Mouse (Mus musculus) adipocyte (in vitro differentiated cells): ENCODE data around the gene Rnf20.
A peak's percentile ranks its signal among the peaks of the same experiment; 100 is the strongest.

ENCODE experiments used
- DNase-seq: peaks from one replicate; pipeline ENCODE4 v3.0.0-alpha.2; 2016; ENCODE audit warnings: low spot score

Rnf20 gene

GRCm38 (mm10) chr4:49661664-49662063, 29.9 kb downstream of the Rnf20 start:
- no peak for DNase-seq

GRCm38 (mm10) chr4:49662231-49662630, 30.4 kb downstream of the Rnf20 start:
- no peak for DNase-seq

GRCm38 (mm10) chr4:49664850-49665249, 33.0 kb downstream of the Rnf20 start:
- DNase-seq, result no peak

DNA sequence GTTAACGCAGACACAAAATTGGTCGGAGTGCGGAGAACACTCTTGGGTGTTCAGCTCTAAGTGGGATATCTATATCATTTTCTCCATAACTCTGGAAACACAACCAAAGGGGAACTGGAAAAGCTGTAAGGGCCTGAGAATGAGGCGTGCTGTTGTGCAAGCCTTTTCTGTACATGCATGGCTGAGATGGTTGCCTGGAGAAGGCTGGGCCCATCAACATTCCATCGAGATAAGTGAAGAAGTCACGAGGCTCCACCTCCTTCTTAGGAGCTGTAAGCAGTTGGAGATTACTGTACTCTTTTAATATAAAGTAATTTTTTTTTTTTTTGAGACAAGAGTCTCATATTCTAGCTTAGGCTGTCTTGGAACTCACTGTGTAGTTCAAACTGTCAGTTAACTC, 44.3 kb downstream of the Rnf20 start:
- no peak for DNase-seq

GRCm38 (mm10) chr4:49676790-49677189, 45.0 kb downstream of the Rnf20 start:
- DNase-seq, result no peak

DNA sequence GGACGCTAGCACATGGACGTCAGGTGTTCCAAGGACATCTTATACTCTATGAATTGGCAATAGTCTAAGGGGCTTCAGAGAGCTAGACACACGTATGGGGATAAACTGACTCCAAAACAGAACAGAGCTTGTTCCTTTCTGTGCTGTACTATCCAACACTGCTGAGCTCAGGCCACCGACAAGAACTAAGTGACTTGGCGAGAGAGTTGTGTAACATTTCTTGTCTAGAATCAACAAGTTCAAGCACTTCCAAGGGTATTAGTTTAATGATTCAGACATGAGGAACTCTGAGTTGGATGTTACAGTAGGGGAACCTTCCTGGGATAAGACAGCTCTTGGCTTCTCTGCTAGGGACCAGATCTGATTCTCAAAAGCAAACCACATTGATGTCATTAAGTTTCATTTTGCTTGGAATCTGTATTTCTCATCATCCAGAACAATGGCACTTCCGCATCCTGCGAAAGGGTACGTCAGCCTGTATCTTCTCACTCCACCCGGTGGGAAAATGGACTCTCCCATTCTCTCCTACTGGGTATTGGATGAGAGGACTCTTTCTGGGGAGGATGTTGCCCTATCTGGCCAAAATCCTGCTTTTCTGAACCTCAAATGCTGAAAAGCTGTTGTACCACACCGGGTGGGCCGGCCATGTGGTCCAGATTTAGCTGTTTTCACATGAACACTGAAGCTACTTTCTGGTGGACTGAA, 48.5 kb downstream of the Rnf20 start:
- no peak for DNase-seq

DNA sequence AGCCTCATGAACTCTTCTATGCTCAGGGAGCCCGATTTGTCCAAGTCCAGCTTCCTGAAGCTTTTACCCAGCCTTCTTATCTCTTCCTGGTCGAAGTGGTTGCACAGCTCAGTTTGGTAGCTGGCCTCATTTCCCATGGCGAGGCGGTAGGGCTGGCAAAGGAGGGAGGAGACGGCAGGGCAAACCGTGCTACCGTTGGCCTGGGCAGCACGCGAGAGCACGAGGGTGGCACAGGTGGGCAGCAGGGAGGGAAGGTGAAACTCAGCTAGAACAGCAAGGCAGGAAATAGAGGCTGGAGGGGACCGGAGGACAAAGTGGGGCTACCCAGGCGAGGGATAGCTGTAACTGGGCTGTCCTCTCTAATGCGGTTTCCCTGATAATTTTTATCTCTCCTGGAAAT, 50.0 kb downstream of the Rnf20 start, which contains the start of gene Ppp3r2:
TSS of gene Ppp3r2 (minus strand) at position 213 of the 400 bp plus-strand sequence.
- no peak for DNase-seq

GRCm38 (mm10) chr4:49688594-49689288, 56.9 kb downstream of the Rnf20 start:
- DNase-seq, result peak; percentile 78

GRCm38 (mm10) chr4:49691405-49692194, 59.8 kb downstream of the Rnf20 start:
- no peak for DNase-seq
